Mouse (Mus musculus): ENCODE measurements around the gene Tex13a.

GRCm38 (mm10) chrX:138170146-138170545 lies 39.2 kb downstream of the Tex13a start:
- no peak for TF ChIP-seq USF1 (IDR thresholded peaks at IDR 0.05; ENCODE audit: low read depth)
- no peak for TF ChIP-seq CTCF (IDR thresholded peaks at IDR 0.05; ENCODE audit: control insufficient read depth, insufficient read depth, insufficient read length)
- TF ChIP-seq CEBPB (IDR thresholded peaks at IDR 0.05; ENCODE audit: low read depth): no peak
- no peak for TF ChIP-seq MYOG (IDR thresholded peaks at IDR 0.05; ENCODE audit: control insufficient read depth, extremely low read depth, insufficient read length)
- TF ChIP-seq MAX (IDR thresholded peaks at IDR 0.05): no peak

Measured in C2C12 (cell line).